Mouse (Mus musculus) MEL (cell line): ENCODE measurements around the gene Tnpo1.

Experiments
- CHD2 ChIP-seq: IDR thresholded peaks from 2 replicates; pipeline ENCODE4 v1.6.1; 2011; ENCODE audit warnings: low read length, improper control_type of control experiment
- CTCF ChIP-seq, 3 experiments: IDR thresholded peaks in 2 of 3; conservative IDR thresholded peaks in 1 of 3; 2 replicates each; pipeline ENCODE4 v1.5.1; 2011 to 2012; ENCODE audit warnings: low read length in 3 of 3, low read depth in 2 of 3, mild to moderate bottlenecking in 2 of 3, improper control_type of control experiment in 1 of 3, inconsistent platforms in 1 of 3, mixed read lengths in 1 of 3, moderate library complexity in 1 of 3; ENCODE audit not compliant: control insufficient read depth in 1 of 3, insufficient read depth in 1 of 3, poor library complexity in 1 of 3, severe bottlenecking in 1 of 3
- EP300 ChIP-seq, 2 experiments: IDR thresholded peaks; 2 replicates each; pipeline ENCODE4 v1.6.1; 2011; ENCODE audit warnings: improper control_type of control experiment in 2 of 2, low read length in 2 of 2, low read depth in 1 of 2, mild to moderate bottlenecking in 1 of 2
- MAX ChIP-seq: IDR thresholded peaks from 2 replicates; pipeline ENCODE4 v1.6.1; 2011; ENCODE audit warnings: low read length, improper control_type of control experiment
- POLR2A ChIP-seq, 2 experiments: IDR thresholded peaks; 2 replicates each; pipeline ENCODE4 v1.6.1; 2011 to 2012; ENCODE audit warnings: low read length in 2 of 2, mild to moderate bottlenecking in 2 of 2, control low read depth in 1 of 2, improper control_type of control experiment in 1 of 2, low read depth in 1 of 2, moderate library complexity in 1 of 2; ENCODE audit not compliant: control insufficient read depth in 1 of 2, insufficient read depth in 1 of 2, poor library complexity in 1 of 2
- TAL1 ChIP-seq: IDR thresholded peaks from 2 replicates; pipeline ENCODE4 v1.6.1; 2012; ENCODE audit warnings: mild to moderate bottlenecking, inconsistent platforms, low read length, moderate library complexity, mixed read lengths
- ZKSCAN1 ChIP-seq: IDR thresholded peaks from 2 replicates; pipeline ENCODE4 v1.6.1; 2012; ENCODE audit warnings: low read depth, mild to moderate bottlenecking, inconsistent platforms, low read length, improper control_type of control experiment, moderate library complexity
- ZNF384 ChIP-seq: IDR thresholded peaks from 2 replicates; pipeline ENCODE4 v1.6.1; 2012; ENCODE audit warnings: low read depth, mild to moderate bottlenecking, inconsistent platforms, low read length, improper control_type of control experiment

DNA sequence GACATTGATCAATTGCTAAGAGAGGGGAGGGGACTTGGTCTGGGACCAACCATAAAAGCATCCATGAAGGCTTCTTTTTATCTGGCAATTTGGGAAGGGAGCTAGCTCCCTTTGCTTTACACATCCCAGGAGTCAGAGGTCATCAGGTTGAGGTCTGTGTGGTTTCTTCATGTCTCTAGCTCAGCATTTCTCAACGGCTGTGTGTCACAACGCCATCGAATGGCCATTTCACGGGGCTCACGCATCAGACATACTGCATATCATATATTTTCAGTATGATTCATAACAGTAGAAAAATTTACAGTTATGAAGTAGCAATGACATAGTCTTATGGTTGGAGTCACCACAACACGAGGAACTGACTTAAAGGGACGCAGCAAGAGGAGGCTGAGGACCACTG, 20.2 kb upstream of the Tnpo1 start:
- TF ChIP-seq TAL1, result no peak
- no peak for TF ChIP-seq CTCF (IDR thresholded peaks at IDR 0.05 in 2 of 3, conservative IDR thresholded peaks at IDR 0.05 in 1 of 3; ENCODE audit: control insufficient read depth in 1 of 3, insufficient read depth in 1 of 3, low read depth in 2 of 3, low read length in 3 of 3, poor library complexity in 1 of 3, severe bottlenecking in 1 of 3)
- no peak for TF ChIP-seq EP300 (IDR thresholded peaks at IDR 0.05; ENCODE audit: low read depth in 1 of 2, low read length in 2 of 2)
- TF ChIP-seq ZKSCAN1, result no peak
- TF ChIP-seq CHD2, result no peak
- TF ChIP-seq MAX, result no peak
- no peak for TF ChIP-seq ZNF384
- no peak for TF ChIP-seq POLR2A (IDR thresholded peaks at IDR 0.05; ENCODE audit: control insufficient read depth in 1 of 2, insufficient read depth in 1 of 2, low read depth in 1 of 2, low read length in 2 of 2, poor library complexity in 1 of 2)
